Mouse (Mus musculus) urinary bladder, postnatal 36 days (tissue): Measurements from ENCODE around the gene Lama1.
"Not testable (repeated sequence)": the region's sequence is repeated elsewhere in the genome, so short reads cannot be mapped to it uniquely, and the experiment has no call there.

Experiments used
- DNase-seq, 2 experiments: peaks; one replicate each; pipeline ENCODE4 v3.0.0; 2022; ENCODE audit warnings: low spot score in 2 of 2, mixed read lengths in 1 of 2

Gene Lama1

DNA sequence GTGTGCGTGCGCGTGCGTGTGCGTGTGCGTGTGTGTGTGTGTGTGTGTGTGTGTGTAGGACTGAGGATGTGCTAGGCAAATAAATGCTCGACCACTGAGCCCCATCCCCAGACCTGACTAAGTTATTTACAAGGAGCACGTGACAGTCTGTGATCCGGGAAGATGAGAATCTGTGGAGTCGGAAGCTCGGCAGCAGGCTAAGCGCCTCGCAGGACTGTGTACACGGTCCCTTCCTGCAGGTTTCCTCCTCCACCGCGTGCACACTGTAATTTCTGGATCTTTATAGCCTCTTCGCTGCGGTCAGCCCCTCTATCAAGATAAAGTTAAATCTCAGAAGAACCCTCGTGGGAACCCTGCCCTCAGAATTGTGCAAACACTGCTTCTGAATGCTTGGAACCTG, 18.4 kb downstream of the Lama1 start:
- peak in 1 of 2 experiments; percentile 6 for DNase-seq

DNA sequence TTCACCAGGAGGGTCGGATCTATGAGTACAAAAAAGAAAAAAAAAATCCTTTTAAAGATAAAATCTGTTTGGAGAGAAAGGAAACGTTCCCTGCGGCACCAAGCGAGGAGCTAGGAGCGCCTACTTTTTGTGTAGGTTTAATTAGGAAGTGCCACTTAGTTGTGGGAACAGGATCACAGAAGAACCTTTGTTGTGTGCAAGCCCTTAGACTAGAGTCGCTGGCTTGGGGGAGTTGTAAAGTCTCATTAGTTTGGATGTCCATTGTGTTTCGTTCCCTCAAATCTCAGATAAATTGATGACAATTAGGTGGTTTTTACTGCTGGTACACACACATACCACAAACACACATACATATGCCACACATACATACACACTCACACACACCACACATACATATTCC, 25.0 kb downstream of the Lama1 start:
- DNase-seq: no peak

DNA sequence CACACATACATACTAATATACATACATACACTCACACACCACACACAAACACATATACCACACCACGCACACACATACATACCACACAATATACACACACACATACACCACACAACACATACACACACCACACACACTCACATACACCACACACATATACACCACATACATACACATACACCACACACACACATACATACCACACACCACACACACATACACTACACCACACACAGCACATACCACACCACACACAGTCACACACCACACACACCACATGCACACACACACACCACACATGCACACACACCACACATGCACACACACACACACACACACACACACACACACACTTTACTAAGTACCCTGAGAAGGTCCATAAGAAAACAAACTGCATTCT, 25.5 kb downstream of the Lama1 start:
- DNase-seq: no peak

DNA sequence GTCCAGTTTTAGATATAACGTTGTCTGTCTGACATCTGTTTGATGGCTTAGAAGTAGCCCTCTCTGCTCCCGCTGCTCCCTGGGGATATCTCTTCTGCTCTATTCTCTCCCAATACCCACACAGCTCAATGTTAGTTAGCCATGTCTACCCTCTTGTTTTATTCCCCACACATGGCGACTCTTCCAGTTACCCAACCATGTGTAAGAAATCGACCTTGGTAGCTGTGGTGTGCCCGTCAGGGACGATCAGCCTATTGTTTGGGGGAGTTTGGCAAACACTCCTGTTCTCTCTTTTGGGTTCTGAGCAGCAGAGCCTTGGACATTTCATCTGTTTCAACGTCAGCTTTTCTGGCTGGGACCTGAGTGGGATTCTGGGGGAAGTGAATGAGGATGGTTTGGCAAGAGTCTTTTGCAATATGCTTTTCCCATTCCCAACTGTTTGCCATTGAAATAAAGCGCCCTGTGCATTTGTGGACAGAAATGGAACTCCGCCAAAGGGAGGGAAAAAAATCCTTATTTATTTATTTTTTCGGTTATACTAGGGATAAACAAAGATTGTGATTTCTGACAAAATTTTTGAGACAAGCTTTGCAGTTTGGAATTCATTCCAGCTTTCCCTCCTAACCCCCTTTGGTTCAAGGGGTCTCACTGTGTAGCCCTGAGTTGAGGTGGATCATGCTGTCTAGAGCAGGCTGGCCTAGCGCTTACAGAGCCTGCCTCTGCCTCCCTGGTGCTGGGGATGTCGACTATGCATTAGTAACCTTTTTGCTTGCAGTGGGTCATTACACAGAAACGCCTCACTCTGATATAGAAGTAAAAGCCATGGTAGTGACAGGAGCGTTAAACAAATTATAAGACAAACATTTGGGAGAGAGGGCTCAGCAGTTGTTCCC, 26.4 kb downstream of the Lama1 start:
- DNase-seq: no peak

DNA sequence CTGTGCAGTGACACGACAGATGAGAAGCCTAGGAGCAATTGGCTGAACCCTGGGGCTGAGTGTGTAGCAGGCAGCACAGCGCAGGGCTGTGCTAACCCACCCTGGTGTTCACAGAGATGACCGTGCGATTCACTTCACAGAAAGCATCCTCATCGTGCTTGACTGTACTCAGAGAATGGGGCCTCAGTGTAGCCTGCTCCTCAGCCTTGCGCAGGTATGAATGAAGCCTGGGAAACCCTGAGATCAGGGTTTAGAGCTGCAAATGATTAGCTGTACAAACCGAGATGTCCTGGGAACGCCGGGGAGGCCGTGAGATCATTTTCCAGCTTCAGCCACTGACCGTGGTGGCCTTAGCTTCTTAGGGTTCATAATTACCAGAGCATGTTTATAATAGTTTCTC, 29.5 kb downstream of the Lama1 start:
- DNase-seq: no peak

DNA sequence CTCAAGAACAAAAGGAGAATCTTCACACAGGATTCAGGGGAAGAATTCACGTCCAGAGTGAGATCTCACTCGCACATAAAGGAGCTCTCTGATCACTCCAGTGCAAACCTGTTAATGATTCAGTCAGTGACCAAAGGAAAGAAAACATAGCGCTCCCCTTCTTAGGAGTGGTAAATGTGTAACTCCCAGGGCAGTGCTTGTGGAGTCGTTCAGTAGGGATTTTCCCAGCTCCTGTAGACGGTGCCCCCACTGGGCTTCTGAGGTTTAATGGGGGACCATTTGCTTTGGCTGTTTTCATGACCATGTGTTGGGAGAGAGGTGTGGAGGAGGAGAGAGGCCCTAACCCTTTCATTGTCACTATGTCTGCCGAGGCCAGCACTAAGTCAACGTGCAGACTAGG, 31.7 kb downstream of the Lama1 start:
- no peak for DNase-seq

DNA sequence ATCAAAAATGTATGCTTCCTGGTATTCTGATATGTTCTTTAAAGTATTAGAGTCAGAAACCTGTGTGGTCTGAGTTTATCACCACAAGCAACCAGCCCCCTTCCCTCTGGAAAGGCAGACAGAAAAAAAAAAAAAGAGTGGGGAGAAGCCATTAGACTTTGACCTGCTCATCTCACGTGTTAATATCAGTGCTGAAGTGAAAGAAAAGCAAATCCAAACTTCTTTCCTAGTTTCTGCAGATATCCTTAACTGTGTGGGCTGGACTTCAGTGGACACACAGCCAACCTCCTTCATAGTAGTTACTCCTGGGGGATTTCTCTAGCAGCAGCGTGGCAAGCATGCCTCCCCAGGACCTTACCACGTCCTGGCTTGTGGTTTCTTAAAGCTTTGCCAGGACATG, 34.0 kb downstream of the Lama1 start:
- no peak for DNase-seq

DNA sequence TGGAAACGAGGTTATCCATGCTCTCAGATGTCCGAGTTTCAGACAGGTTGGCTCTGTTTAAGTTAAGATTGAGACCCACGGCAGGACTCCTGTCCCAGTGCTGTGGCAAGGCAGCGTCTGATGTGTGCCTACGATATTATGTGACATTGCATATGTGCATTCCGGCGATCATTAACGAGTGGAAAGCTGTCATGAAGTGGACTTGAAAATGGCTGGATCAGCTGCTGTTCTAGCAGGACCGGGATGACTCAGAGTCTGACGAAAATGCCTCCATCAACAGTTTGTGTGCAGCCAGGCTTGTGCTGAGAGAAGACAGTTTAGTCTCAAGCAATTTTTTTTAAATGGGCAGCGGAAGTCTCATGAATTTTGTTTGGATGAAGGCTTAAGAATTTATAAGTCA, 34.9 kb downstream of the Lama1 start:
- no peak for DNase-seq

DNA sequence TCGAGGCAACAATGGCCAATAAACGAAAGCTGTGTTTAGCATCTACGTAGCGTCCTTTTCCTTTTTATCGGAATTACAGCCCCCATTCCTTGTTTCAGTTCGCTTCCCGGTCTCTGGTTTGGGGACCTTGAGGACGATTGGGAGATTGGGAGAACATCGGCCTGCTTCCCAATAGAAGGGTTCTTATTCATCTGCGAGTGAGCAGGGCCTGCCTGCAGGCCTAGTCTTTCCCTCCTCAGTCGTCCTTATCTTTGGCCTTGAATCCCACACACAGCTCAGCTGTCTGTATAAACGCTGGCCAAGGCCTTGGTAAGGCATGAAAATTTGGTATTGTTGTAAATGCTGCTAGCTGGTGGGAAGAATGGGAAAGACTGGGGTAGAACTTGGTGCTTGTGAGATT, 36.5 kb downstream of the Lama1 start:
- no peak for DNase-seq

DNA sequence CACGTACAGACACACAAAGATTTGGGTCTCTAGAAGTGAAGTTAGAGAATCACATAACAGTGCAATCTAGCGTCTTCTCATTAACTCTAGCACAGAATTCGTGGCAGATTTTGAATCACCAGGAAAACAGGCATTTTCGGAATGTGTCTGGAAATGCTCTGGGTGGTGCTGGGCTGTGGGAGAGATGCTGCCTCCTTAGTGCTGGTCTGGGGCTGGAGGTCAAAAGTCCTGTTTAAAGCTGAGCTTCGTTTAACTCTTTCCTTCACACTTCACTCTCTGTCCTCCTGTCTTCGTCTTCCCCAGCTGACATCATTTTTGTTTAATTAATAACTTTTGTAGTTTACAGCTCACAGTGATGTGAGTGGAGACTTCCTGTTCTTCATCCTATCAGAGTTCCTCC, 38.7 kb downstream of the Lama1 start:
- no peak for DNase-seq

DNA sequence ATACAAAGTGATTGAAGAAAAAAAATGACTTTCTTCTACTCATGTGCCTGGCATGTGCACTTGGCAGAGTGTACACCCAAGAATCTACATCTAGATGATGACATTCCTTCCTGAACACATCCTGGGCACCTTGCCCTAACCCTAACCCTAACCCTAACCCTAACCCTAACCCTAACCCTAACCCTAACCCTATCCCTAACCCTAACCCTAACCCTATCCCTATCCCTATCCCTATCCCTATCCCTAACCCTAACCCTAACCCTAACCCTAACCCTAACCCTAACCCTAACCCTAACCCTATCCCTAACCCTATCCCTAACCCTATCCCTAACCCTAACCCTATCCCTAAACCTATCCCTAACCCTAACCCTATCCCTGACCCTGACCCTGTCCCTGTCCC, 44.2 kb downstream of the Lama1 start:
- not testable (repeated sequence) for DNase-seq

DNA sequence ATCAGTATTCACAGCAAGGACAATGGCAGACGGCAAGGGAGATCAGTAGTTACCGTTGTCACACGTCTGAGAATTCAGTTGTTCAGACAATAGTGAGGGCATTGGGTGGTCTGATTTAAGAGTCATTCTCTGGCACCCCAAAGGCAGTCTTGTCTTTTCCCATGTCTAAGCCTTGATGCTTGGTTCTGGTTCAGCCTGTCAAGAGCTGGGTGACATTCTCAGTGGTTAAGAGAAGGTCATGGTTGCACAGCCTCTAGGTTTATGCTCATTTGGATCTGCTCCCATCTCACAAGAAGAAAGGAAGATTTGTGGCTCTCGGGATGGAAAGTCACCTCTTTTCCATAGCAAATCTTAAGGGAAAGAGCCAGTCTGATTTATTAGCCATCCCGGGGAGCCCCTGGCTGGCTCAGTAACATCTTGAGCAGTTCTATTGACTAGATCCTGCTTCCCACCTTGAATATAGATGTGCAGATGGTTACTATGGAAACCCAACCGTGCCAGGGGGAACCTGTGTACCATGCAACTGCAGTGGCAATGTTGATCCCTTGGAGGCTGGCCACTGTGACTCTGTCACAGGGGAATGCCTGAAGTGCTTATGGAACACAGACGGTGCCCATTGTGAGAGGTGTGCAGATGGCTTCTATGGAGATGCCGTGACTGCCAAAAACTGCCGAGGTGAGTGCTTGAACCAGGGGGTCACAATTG, 67.3 kb downstream of the Lama1 start:
- no peak for DNase-seq

DNA sequence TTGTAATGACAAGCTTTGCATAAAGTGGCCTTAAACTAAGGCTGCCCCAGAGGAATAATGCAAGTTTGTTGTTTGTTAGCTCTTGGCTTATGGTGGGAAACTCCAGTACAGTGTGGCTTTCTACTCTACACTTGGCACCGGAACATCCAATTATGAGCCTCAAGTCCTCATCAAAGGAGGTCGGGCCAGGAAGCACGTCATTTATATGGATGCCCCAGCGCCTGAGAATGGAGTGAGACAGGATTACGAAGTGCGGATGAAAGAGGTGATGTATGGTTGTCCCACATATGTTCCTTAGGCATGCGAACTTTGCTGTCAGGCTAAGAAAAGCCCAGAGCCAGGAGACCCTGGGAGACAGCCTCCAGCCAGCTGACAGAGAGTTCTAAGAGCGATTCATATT, 76.5 kb downstream of the Lama1 start:
- no peak for DNase-seq

DNA sequence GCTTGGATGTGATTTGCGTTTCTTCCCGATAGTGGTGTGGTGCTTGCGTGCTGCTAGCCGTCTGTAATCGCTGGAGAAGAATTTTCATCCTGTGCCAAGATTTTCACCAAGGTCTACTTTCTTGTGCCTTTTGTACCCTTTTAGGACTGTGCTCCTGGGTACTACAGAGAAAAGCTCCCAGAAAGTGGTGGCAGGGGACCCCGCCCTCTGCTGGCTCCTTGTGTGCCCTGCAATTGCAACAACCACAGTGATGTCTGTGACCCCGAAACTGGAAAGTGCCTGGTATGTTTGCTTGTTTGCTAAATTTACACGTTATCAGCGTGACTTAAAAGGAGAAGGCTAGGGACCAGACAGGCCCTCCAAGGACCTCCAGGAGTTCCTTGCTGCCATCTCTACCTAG, 79.7 kb downstream of the Lama1 start:
- peak; percentile 9 to 13 for DNase-seq

DNA sequence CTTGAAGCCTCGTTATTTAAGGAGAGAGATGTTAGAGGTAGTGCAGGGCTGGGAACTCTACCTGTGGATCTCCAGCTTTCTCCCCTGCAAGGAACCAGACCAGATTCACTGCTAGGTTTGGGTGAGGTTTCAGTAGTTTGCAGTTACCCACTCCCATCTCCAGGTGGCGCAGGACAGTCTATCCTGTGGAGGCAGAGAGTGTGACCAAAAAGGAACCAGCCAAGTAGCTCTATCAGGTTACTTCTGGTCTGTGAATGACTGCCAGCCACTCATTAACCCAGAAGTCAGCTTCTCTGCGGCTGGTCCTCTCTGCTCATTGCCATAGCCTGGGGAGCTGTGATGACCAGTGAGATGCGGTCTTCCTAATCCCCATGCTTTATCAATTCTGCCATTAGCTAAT, 82.8 kb downstream of the Lama1 start:
- no peak for DNase-seq

DNA sequence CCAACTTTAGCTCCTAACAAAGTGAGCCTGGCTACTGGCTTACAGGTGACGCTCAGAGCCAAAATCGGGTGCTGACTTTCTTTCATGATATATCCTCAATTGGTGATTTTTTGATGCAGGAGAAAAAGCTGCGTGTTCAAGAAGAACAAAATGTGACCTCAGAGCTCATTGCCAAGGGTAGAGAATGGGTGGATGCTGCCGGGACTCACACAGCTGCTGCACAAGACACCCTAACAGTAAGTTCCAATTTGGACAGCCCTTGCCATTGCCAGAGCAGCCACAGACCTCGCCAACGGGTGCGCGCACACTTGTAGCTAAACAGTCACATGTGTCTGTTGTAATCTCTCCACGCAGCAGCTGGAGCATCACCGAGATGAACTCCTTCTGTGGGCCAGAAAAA, 94.0 kb downstream of the Lama1 start:
- DNase-seq: no peak

DNA sequence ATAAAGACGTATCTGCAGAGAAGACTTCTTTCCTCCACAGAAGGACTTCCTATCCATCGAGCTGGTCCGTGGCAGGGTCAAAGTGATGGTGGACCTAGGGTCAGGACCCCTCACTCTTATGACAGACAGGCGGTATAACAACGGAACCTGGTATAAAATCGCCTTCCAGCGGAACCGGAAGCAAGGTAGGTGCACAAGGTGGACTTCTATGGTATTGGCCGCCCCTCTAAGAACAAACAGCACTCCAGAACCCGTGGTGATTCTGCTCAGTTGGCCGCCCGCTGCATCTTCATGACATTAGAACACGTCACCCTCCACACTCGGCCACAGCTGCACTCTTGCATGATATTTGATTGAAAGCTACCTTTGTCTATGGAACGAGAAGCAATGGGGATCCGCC, 112.1 kb downstream of the Lama1 start:
- DNase-seq: no peak

DNA sequence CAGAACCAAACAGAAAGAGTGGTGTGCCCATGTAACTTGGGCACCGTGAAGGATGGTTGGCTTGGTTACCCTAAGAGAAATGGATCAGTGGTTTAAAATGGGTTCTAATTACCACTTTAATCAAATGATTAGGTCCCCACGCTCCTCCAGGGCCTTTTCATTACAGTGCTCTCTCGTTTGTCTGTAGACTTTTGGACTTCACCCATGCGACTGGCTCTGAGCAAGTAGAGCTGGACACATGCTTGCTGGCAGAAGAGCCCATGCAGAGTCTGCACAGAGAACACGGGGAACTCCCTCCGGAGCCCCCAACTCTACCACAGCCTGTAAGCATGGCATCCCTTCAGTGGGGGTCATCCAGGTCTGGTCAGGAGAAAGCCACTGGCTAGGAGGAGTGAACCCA, 116.6 kb downstream of the Lama1 start:
- DNase-seq: no peak

DNA sequence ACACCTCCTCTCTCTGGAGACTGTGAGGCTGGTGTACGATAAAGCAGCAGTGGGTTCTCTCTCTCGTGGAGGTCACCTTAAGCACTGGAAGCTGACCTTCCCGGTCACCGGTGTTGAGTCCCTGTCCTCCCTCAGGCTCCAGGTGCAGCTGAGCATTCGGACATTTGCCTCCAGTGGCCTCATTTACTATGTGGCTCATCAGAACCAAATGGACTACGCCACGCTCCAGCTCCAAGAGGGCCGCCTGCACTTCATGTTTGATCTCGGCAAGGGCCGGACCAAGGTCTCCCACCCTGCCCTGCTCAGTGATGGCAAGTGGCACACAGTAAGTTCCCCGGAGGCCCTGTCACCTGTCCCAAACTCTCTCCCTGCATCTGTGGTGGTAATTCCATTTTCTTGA, 118.7 kb downstream of the Lama1 start:
- no peak for DNase-seq

DNA sequence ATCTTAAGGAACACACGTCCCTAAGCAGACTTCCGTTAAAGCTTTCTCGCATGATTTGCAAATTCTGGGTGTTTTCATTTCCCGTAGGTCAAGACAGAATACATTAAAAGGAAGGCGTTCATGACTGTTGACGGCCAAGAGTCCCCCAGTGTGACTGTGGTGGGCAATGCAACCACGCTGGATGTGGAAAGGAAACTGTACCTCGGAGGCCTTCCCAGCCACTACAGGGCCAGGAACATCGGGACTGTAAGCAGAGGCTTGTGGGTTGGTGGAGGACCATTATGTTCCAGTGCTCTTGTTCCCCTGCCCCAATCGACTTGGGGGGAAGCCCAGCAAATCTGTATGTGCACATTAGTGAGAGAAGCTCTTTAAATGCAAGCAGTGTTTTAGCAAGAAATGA, 119.9 kb downstream of the Lama1 start:
- DNase-seq: no peak

DNA sequence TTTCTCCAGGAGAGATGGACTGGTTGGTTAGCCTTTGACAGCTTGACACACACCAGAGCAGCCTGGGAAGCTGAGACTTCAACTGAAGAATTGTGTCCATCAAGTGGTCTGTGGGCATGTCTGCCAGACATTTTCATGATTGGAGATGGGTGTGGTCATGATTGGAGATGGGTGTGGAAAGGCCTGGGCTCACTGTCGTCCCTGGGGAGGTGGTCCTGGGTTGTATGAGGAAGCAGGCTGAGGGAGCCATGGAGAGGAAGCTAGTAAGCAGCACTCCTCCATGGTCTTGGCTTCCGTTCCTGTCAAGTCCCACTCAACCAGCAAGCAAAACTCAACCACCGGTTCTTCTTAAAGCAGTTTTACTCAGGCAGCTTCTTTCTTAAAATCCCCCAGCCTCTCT, 130.4 kb downstream of the Lama1 start:
- no peak for DNase-seq

DNA sequence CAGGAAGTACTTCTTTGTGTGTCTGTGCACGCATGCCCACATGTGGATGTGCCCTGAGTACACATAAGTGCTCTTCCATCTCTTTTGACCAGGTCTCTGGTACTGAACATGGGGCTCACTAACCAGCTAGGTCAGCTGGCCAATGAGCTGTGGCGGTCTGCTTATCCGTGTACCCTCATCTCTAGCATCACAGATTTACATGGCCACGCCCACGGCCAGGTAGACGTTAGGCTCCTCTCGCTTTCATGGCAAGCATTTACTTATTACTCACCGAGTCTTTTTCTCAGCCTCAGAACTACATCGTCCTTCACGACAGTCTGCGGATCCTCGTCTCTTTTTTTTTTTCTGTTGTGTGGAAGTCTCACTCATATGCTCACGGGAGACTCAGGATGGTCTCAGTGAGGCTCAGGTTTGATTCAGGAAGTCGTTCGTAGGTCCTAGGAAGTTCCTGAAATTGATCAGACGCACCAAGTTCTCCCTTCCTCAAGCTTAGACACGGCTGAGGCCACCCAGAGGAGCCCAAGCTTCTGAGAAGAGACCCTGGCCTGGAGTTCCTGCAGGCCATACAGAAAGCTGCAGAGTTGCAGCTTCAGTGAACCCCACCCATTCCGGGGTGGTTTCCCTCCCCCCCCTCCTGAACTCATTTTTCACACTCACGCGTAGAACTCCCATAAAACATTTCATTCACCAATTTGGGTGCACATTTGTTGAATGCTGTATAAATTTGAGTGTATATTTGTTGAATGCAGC, 139.3 kb downstream of the Lama1 start:
- DNase-seq: no peak
